Mouse (Mus musculus) liver, embryonic 11.5 days (tissue): Measurements from ENCODE around the gene Gm26938. TPM values are rescaled to one million over a fixed set of nuclear protein-coding genes. Genes with fewer than 3 reads are reported as not detected.

ENCODE experiments used
- ATAC-seq: fragments of 200-750 bp; cut with Nextera tagmentation; replicated peaks from 2 replicates; pipeline ENCODE4 v1.8.0; 2017; ENCODE audit warnings: moderate number of reproducible peaks, mild to moderate bottlenecking, moderate TSS enrichment, moderate library complexity; ENCODE audit not compliant: low FRiP score
- DNase-seq: peaks from one replicate; pipeline ENCODE4 v3.0.0-alpha.2; 2017; ENCODE audit warnings: low spot score
- H3K27ac ChIP-seq: fragments of 300-500 bp; sonication (generic); 2 replicates; pipeline ENCODE4 v1.5.1; 2014; ENCODE audit warnings: mild to moderate bottlenecking, low read depth, low read length, control low read depth
- H3K27me3 ChIP-seq: fragments of 300-500 bp; sonication (generic); replicated peaks from 2 replicates; pipeline ENCODE4 v1.6.1; 2014; ENCODE audit warnings: low read length, mixed read lengths; ENCODE audit not compliant: control insufficient read depth, insufficient read depth
- H3K36me3 ChIP-seq: fragments of 300-500 bp; sonication (generic); 2 replicates; pipeline ENCODE4 v1.6.1; 2014; ENCODE audit warnings: mild to moderate bottlenecking, low read length, moderate library complexity, mixed read lengths; ENCODE audit not compliant: control insufficient read depth, insufficient read depth
- H3K4me1 ChIP-seq: fragments of 300-500 bp; sonication (generic); replicated peaks from 2 replicates; pipeline ENCODE4 v1.6.1; 2014; ENCODE audit warnings: low read length, mixed read lengths; ENCODE audit not compliant: control insufficient read depth, insufficient read depth
- H3K4me2 ChIP-seq: fragments of 300-500 bp; sonication (generic); 2 replicates; pipeline ENCODE4 v1.6.1; 2014; ENCODE audit warnings: mild to moderate bottlenecking, control low read depth, moderate library complexity
- H3K4me3 ChIP-seq: fragments of 300-500 bp; sonication (generic); 2 replicates; pipeline ENCODE4 v1.5.1; 2014; ENCODE audit warnings: low read depth, low read length, control low read depth
- H3K9ac ChIP-seq: fragments of 300-500 bp; sonication (generic); 2 replicates; pipeline ENCODE4 v1.6.1; 2014; ENCODE audit warnings: low read depth, low read length, control low read depth
- H3K9me3 ChIP-seq: fragments of 300-500 bp; sonication (generic); 2 replicates; pipeline ENCODE4 v1.6.1; 2016; ENCODE audit warnings: low read length, inconsistent platforms, mixed read lengths; ENCODE audit not compliant: control insufficient read depth
- WGBS: fragments of 180-500 bp; shearing (Covaris S2); extraction: QIAGEN DNeasy Blood & Tissue Kit; methylation state at CpG from one replicate; pipeline ENCODE4 v1.1.7; 2014; 5-methylcytosine and 5-hydroxymethylcytosine counted together
- polyA plus RNA-seq: library from polyadenylated mRNA; unstranded; fragments of >200 nt; fragmentation: Nextera tagmentation; extraction: Ambion mirVana; gene quantifications from 2 replicates; pipeline ENCODE4 v1.2.1, GENCODE M21; 2014

Gene Gm26938
- polyA plus RNA-seq = not detected in 2 replicates

- Histone ChIP-seq H3K4me2 (peak within 1 kb of the TSS; percentile 97), H3K27me3 (no peaks in the 10 kb centered on the region), H3K4me3 (peak within 1 kb of the TSS; percentile 93), H3K9ac (peak within 1 kb of the TSS; percentile 86), H3K27ac (peak within 1 kb of the TSS; percentile 60), H3K36me3 (peaks cover 27% of the 10 kb centered on the region), H3K9me3 (no peaks in the 10 kb centered on the region), H3K4me1 (peaks cover 22% of the 10 kb centered on the region)
- ATAC-seq (peak; percentile 85), DNase-seq (peak; percentile 93)
- under 1% methylated on average over 43 of the region's 43 CpGs for whole genome bisulfite sequencing
These were observed at the start of gene Gm26938, which contains the start of gene Psmg3 for GRCm38 (mm10) chr5:139826357-139827055. TSS of gene Gm26938 (minus strand) at chr5:139826407. TSS of gene Psmg3 (minus strand) at chr5:139826885.

GRCm38 (mm10) chr5:139871526-139871925 lies 45.3 kb upstream of the Gm26938 start:
- no peak for DNase-seq
- Histone ChIP-seq H3K27me3 (no peaks in the 10 kb centered on the region), H3K4me3 (no peak overlapping the region), H3K4me2 (no peak overlapping the region), H3K9me3 (no peaks in the 10 kb centered on the region), H3K4me1 (no peaks in the 10 kb centered on the region), H3K27ac (no peak overlapping the region), H3K36me3 (no peaks in the 10 kb centered on the region), H3K9ac (no peak overlapping the region)
- no peak for ATAC-seq
- 83% methylated on average over 1 of the region's 1 CpGs for WGBS

GRCm38 (mm10) chr5:139870886-139871285 lies 44.7 kb upstream of the Gm26938 start:
- ATAC-seq (no peak), DNase-seq (no peak)
- H3K27ac ChIP-seq = no peak overlapping the region
- H3K27me3 ChIP-seq = no peaks in the 10 kb centered on the region
- H3K4me1 ChIP-seq = no peaks in the 10 kb centered on the region
- no peak overlapping the region for H3K4me2 ChIP-seq
- H3K9ac ChIP-seq = no peak overlapping the region
- H3K36me3 ChIP-seq = no peaks in the 10 kb centered on the region
- 19% methylated on average over 4 of the region's 4 CpGs for WGBS
- H3K9me3 ChIP-seq = no peaks in the 10 kb centered on the region
- no peak overlapping the region for H3K4me3 ChIP-seq

DNA sequence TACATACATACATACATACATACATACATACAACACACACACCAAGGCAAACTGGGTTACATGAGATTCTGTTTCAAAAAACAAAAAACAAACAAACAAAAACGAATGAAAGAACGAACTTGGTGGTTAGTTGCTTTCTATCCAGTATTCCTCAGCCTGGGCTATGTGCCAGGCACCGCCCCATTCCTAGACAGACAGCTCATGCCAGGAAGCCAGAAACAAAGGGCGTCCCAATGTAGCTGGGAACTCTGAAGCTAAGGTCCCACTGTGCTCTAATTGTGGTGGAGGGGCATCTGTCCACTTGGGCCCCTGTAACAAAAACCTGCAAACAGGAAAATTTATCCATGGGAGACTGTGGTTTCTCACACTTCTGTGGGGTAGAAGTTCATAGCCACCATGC lies 36.6 kb upstream of the Gm26938 start:
- DNase-seq = no peak

GRCm38 (mm10) chr5:139860328-139861104 lies 34.3 kb upstream of the Gm26938 start:
- WGBS = 52% methylated on average over 15 of the region's 15 CpGs
- no peak overlapping the region for H3K4me3 ChIP-seq
- ATAC-seq (no peak), DNase-seq (no peak)
- no peak overlapping the region for H3K4me2 ChIP-seq
- no peak overlapping the region for H3K27ac ChIP-seq
- H3K27me3 ChIP-seq = no peaks in the 10 kb centered on the region
- H3K36me3 ChIP-seq = no peaks in the 10 kb centered on the region
- H3K4me1 ChIP-seq = no peaks in the 10 kb centered on the region
- no peak overlapping the region for H3K9ac ChIP-seq
- no peaks in the 10 kb centered on the region for H3K9me3 ChIP-seq

More for the DNA sequence above, 36.6 kb upstream of the Gm26938 start:
- no peaks in the 10 kb centered on the region for H3K36me3 ChIP-seq
- H3K4me2 ChIP-seq = no peak overlapping the region
- 57% methylated on average over 4 of the region's 4 CpGs for WGBS
- no peak overlapping the region for H3K4me3 ChIP-seq
- H3K9me3 ChIP-seq = no peaks in the 10 kb centered on the region
- H3K4me1 ChIP-seq = no peaks in the 10 kb centered on the region
- H3K27ac ChIP-seq = no peak overlapping the region
- no peaks in the 10 kb centered on the region for H3K27me3 ChIP-seq
- no peak overlapping the region for H3K9ac ChIP-seq
- ATAC-seq = no peak

- Histone ChIP-seq H3K27me3 (no peaks in the 10 kb centered on the region), H3K36me3 (no peaks in the 10 kb centered on the region), H3K27ac (no peak overlapping the region), H3K4me3 (no peak overlapping the region), H3K9me3 (peaks cover 2% of the 10 kb centered on the region; the same call in 1 of the 2 replicates), H3K9ac (no peak overlapping the region), H3K4me2 (no peak overlapping the region), H3K4me1 (no peaks in the 10 kb centered on the region)
- DNase-seq (no peak), ATAC-seq (no peak)
- 80% methylated on average over 12 of the region's 12 CpGs for WGBS
These were observed 23.6 kb upstream of the Gm26938 start for GRCm38 (mm10) chr5:139849626-139850320.

DNA sequence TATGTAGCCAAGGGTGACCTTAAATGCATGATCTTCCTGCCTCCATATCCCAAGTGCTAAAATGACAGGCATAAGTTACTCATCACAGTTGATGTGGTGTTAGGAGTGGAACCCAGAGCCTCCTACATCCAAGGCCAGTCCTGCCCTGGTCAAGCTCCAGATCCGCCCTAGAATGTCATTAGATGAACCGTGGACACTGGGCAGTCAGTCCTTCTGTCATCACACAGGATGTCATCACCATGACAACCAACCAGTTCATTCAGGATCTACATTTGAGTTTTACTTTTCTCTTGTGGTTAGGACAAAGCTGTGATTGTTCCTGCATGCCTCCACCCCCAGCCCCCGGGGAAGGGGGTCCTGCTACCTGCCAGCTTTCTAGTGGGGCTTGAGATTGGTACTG lies 12.9 kb upstream of the Gm26938 start:
- 52% methylated on average over 3 of the region's 3 CpGs for WGBS
- no peaks in the 10 kb centered on the region for H3K36me3 ChIP-seq
- DNase-seq (no peak), ATAC-seq (no peak)
- H3K9me3 ChIP-seq = no peaks in the 10 kb centered on the region
- 0 out of 2 replicates have a peak, but pooled peaks cover 3% of the 10 kb centered on the region for H3K27me3 ChIP-seq
- no peaks in the 10 kb centered on the region for H3K4me1 ChIP-seq
- no peak overlapping the region for H3K9ac ChIP-seq
- no peak overlapping the region for H3K4me3 ChIP-seq
- H3K4me2 ChIP-seq = no peak overlapping the region
- no peak overlapping the region for H3K27ac ChIP-seq

- no peak overlapping the region for H3K4me3 ChIP-seq
- no peak overlapping the region for H3K9ac ChIP-seq
- 29% methylated on average over 2 of the region's 2 CpGs for WGBS
- DNase-seq (no peak), ATAC-seq (no peak)
- no peaks in the 10 kb centered on the region for H3K9me3 ChIP-seq
- H3K27ac ChIP-seq = no peak overlapping the region
- no peaks in the 10 kb centered on the region for H3K36me3 ChIP-seq
- H3K4me2 ChIP-seq = no peak overlapping the region
- H3K27me3 ChIP-seq = 0 out of 2 replicates have a peak, but pooled peaks cover 3% of the 10 kb centered on the region
- no peaks in the 10 kb centered on the region for H3K4me1 ChIP-seq
These were observed 12.3 kb upstream of the Gm26938 start for GRCm38 (mm10) chr5:139838476-139838892.
